Mouse (Mus musculus): ENCODE measurements around the gene Zfp28.

- no peak for TF ChIP-seq CTCF (IDR thresholded peaks at IDR 0.05; ENCODE audit: low read depth)
- TF ChIP-seq EP300 (IDR thresholded peaks at IDR 0.05; ENCODE audit: low read depth), result no peak
These were observed 3.9 kb downstream of the Zfp28 start for GRCm38 (mm10) chr7:6386995-6387394.

All from liver, postnatal 0 days (tissue).